In genomic region chr7:34195632-34196031, GRCm38 (mm10) we compare ENCODE assay signal across 8 mouse cellular contexts. TPM values are rescaled to one million over a fixed set of nuclear protein-coding genes. Genes with fewer than 3 reads are reported as not detected.
DNase-seq lines count a peak whose midpoint lies in the region; ATAC-seq and TF ChIP-seq lines count a peak whose summit lies in the region.

No protein-coding gene starts in this region.

- DNase-seq in heart, postnatal 25 days (ENCODE audit: low spot score) = no peak
- DNase-seq in ES-E14 (ENCODE audit: low read depth, low spot score) = no peak
- no peak for DNase-seq in forebrain, embryonic 10.5 days (ENCODE audit: extremely low spot score, low spot score)
- no peak for DNase-seq in right cerebral cortex, postnatal 4 days
- no peak for DNase-seq in cerebellum, adult 8-10 months
- DNase-seq in adrenal gland, postnatal 4 days (ENCODE audit: low spot score in 2 of 2) = no peak

- H3K27me3 ChIP-seq in heart, embryonic 15.5 days = no peaks in the 10 kb centered on the region
- H3K27me3 ChIP-seq in forebrain, embryonic 10.5 days (ENCODE audit: poor library complexity, severe bottlenecking) = no peaks in the 10 kb centered on the region
- no peaks in the 10 kb centered on the region for H3K27me3 ChIP-seq in liver, embryonic 16.5 days (ENCODE audit: control insufficient read depth, insufficient read depth, low read depth, low read length)

- peak overlapping the region; percentile 92 for H3K4me3 ChIP-seq in heart, embryonic 15.5 days
- peak overlapping the region; percentile 87 to 98 for H3K4me3 ChIP-seq in ES-E14 (ENCODE audit: insufficient read depth in 1 of 2, low read depth in 1 of 2, low read length in 2 of 2, poor library complexity in 1 of 2, severe bottlenecking in 1 of 2)
- peak overlapping the region; percentile 98 for H3K4me3 ChIP-seq in forebrain, embryonic 10.5 days
- peak overlapping the region; percentile 99 for H3K4me3 ChIP-seq in liver, embryonic 16.5 days (ENCODE audit: low read depth, low read length)

- intact Hi-C loops in heart, postnatal 25 days (cut with DNase I) = loop anchor here (2.0 to 10.0 kb wide), 3 partner anchors 33 to 401 kb away; no protein-coding TSS in a partner anchor

- no peak for ATAC-seq in heart, embryonic 15.5 days (replicated peaks; ENCODE audit: insufficient number of reproducible peaks, insufficient read depth, low FRiP score, low read depth)
- ATAC-seq in liver, embryonic 16.5 days (ENCODE audit: low read depth) = no peak

- H3K9ac ChIP-seq in heart, embryonic 15.5 days = peak overlapping the region; percentile 81
- H3K9ac ChIP-seq in ES-E14 (ENCODE audit: insufficient read depth, low read depth, low read length, poor library complexity, severe bottlenecking) = peak overlapping the region; percentile 100
- H3K9ac ChIP-seq in liver, embryonic 16.5 days (ENCODE audit: low read depth, low read length) = peak overlapping the region; percentile 91

- peak overlapping the region; percentile 78 for H3K4me2 ChIP-seq in heart, embryonic 15.5 days
- peak overlapping the region; percentile 85 for H3K4me2 ChIP-seq in liver, embryonic 16.5 days (ENCODE audit: low read depth, low read length)

- H3K36me3 ChIP-seq in heart, embryonic 15.5 days = peaks cover 12% of the 10 kb centered on the region
- H3K36me3 ChIP-seq in ES-E14 (ENCODE audit: control insufficient read depth, insufficient read depth, low read length, poor library complexity, severe bottlenecking) = peaks cover 15% of the 10 kb centered on the region
- peaks cover 38% of the 10 kb centered on the region for H3K36me3 ChIP-seq in forebrain, embryonic 10.5 days (replicated peaks)
- peaks cover 9% of the 10 kb centered on the region for H3K36me3 ChIP-seq in liver, embryonic 16.5 days (ENCODE audit: control insufficient read depth, insufficient read depth)

- in situ Hi-C loops in ES-E14 (cut with MboI; ENCODE audit: low sequenced_read_pairs in 2 of 2, unreplicated experiment in 2 of 2) = no loop called here

- no peak overlapping the region for H3K27ac ChIP-seq in heart, embryonic 15.5 days
- no peak overlapping the region for H3K27ac ChIP-seq in ES-E14 (ENCODE audit: insufficient read depth, low read depth, low read length, poor library complexity, severe bottlenecking)
- H3K27ac ChIP-seq in forebrain, embryonic 10.5 days = peak overlapping the region; percentile 92; the same call in 1 of the 2 replicates
- peak overlapping the region; percentile 89 for H3K27ac ChIP-seq in liver, embryonic 16.5 days (ENCODE audit: low read length)

- WGBS in heart, embryonic 15.5 days = 51% methylated on average over 3 of the region's 3 CpGs
- WGBS in forebrain, embryonic 10.5 days = 58% methylated on average over 3 of the region's 3 CpGs
- WGBS in liver, embryonic 16.5 days (ENCODE audit: insufficient replicate concordance) = 36% methylated on average over 3 of the region's 3 CpGs

- H3K4me1 ChIP-seq in heart, embryonic 15.5 days (replicated peaks) = peaks cover 6% of the 10 kb centered on the region
- H3K4me1 ChIP-seq in ES-E14 (ENCODE audit: control insufficient read depth in 2 of 2, insufficient read depth in 2 of 2, low read length in 2 of 2, poor library complexity in 1 of 2) = peaks cover 0 to 2% of the 10 kb centered on the region in 2 experiments; a peak in 1 of 4 replicates
- peaks cover 9% of the 10 kb centered on the region for H3K4me1 ChIP-seq in forebrain, embryonic 10.5 days
- H3K4me1 ChIP-seq in liver, embryonic 16.5 days (ENCODE audit: control insufficient read depth, low read depth, low read length) = peaks cover 8% of the 10 kb centered on the region

- H3K9me3 ChIP-seq in heart, embryonic 15.5 days (replicated peaks) = no peaks in the 10 kb centered on the region
- no peaks in the 10 kb centered on the region for H3K9me3 ChIP-seq in ES-E14 (ENCODE audit: control insufficient read depth, insufficient read depth, low read depth, low read length)
- 0 out of 2 replicates have a peak, but pooled peaks cover 2% of the 10 kb centered on the region for H3K9me3 ChIP-seq in forebrain, embryonic 10.5 days
- H3K9me3 ChIP-seq in liver, embryonic 16.5 days (replicated peaks; ENCODE audit: control insufficient read depth, low read length) = no peaks in the 10 kb centered on the region

TF ChIP-seq in ES-E14, 5 proteins besides CTCF, POLR2A, EP300 and RAD21:
- no peak for TF ChIP-seq ZNF384 (IDR thresholded peaks at IDR 0.05; ENCODE audit: low read depth, low read length)
- TF ChIP-seq MAFK (IDR thresholded peaks at IDR 0.05; ENCODE audit: insufficient read depth, low read depth, low read length) = no peak
- TF ChIP-seq CHD2 (IDR thresholded peaks at IDR 0.05; ENCODE audit: low read depth, low read length) = no peak
- no peak for TF ChIP-seq ZC3H11A (IDR thresholded peaks at IDR 0.05; ENCODE audit: borderline replicate concordance, low read depth, low read length)
- no peak for TF ChIP-seq HCFC1 (IDR thresholded peaks at IDR 0.05; ENCODE audit: borderline replicate concordance, insufficient read depth, low read length)

RNA-seq across cellular contexts. Expression of gene Pdcd2l, which starts 0.8 kb away (rescaled TPM):
- 46.9 and 55.1 TPM in 2 replicates for polyA plus RNA-seq in heart, embryonic 15.5 days (2015; fragmentation: Nextera tagmentation; extraction: Ambion mirVana)
- 10 to 100 TPM; 17.0 to 19.7 TPM for total RNA-seq in heart, postnatal 25 days (2021)
- total RNA-seq in ES-E14 (2012; rRNA removed) = 57.7 and 69.2 TPM in 2 replicates
- 74.9 and 81.9 TPM in 2 replicates for polyA plus RNA-seq in forebrain, embryonic 10.5 days (2016; fragmentation: Nextera tagmentation; extraction: Ambion mirVana)
- 19.8 and 20.0 TPM in 2 replicates for polyA plus RNA-seq in liver, embryonic 16.5 days (2015; fragmentation: Nextera tagmentation; extraction: Ambion mirVana)
- 10 to 100 TPM; 28.3 to 31.6 TPM for total RNA-seq in adrenal gland, postnatal 4 days (2021)

RNA-seq across cellular contexts. Expression of gene Uba2, which starts 26.2 kb away (rescaled TPM):
- 89.0 and 108 TPM in 2 replicates for polyA plus RNA-seq in heart, embryonic 15.5 days (2015; fragmentation: Nextera tagmentation; extraction: Ambion mirVana)
- 10 to 100 TPM; 29.4 to 31.4 TPM for total RNA-seq in heart, postnatal 25 days (2021)
- 298 and 351 TPM in 2 replicates for total RNA-seq in ES-E14 (2012; rRNA removed)
- 296 and 309 TPM in 2 replicates for polyA plus RNA-seq in forebrain, embryonic 10.5 days (2016; fragmentation: Nextera tagmentation; extraction: Ambion mirVana)
- 69.6 and 81.1 TPM in 2 replicates for polyA plus RNA-seq in liver, embryonic 16.5 days (2015; fragmentation: Nextera tagmentation; extraction: Ambion mirVana)
- total RNA-seq in adrenal gland, postnatal 4 days (2021) = 100 to 1,000 TPM; 101 to 107 TPM

RNA-seq across cellular contexts. Expression of gene Gpi1, which starts 34.5 kb away (rescaled TPM):
- 660 and 727 TPM in 2 replicates for polyA plus RNA-seq in heart, embryonic 15.5 days (2015; fragmentation: Nextera tagmentation; extraction: Ambion mirVana)
- 100 to 1,000 TPM; 547 to 566 TPM for total RNA-seq in heart, postnatal 25 days (2021)
- 227 and 285 TPM in 2 replicates for total RNA-seq in ES-E14 (2012; rRNA removed)
- 439 and 441 TPM in 2 replicates for polyA plus RNA-seq in forebrain, embryonic 10.5 days (2016; fragmentation: Nextera tagmentation; extraction: Ambion mirVana)
- 187 and 201 TPM in 2 replicates for polyA plus RNA-seq in liver, embryonic 16.5 days (2015; fragmentation: Nextera tagmentation; extraction: Ambion mirVana)
- total RNA-seq in adrenal gland, postnatal 4 days (2021) = 100 to 1,000 TPM; 298 to 310 TPM

RNA-seq across cellular contexts. Expression of gene Gm6096, which starts 55.2 kb away (rescaled TPM):
- 0.31 TPM in 1 of 2 replicates, not detected in the other for polyA plus RNA-seq in heart, embryonic 15.5 days (2015; fragmentation: Nextera tagmentation; extraction: Ambion mirVana)
- not detected for total RNA-seq in heart, postnatal 25 days (2021)
- not detected in 2 replicates for total RNA-seq in ES-E14 (2012; rRNA removed)
- polyA plus RNA-seq in forebrain, embryonic 10.5 days (2016; fragmentation: Nextera tagmentation; extraction: Ambion mirVana) = not detected in 2 replicates
- 0.22 and 0.24 TPM in 2 replicates for polyA plus RNA-seq in liver, embryonic 16.5 days (2015; fragmentation: Nextera tagmentation; extraction: Ambion mirVana)
- not detected for total RNA-seq in adrenal gland, postnatal 4 days (2021)

Comparison
In these comparisons a context has a peak if more than half of its experiments do, and no peak if none do; other contexts are left out.
1. H3K27ac ChIP-seq: peak in forebrain, embryonic 10.5 days (single experiment) and liver, embryonic 16.5 days (single experiment); none in heart, embryonic 15.5 days (single experiment) and ES-E14 (single experiment).
2. Peak in every context shown above with its lines, with median percentiles within 50 percentile points of each other: H3K4me3 ChIP-seq and H3K9ac ChIP-seq.